Mouse (Mus musculus) embryonic fibroblast, embryonic 13.5 days (primary cell): Measurements from ENCODE around the gene Scn5a.

ENCODE experiments used
- CTCF ChIP-seq: IDR thresholded peaks from 2 replicates; pipeline ENCODE4 v1.5.1; 2011; ENCODE audit warnings: mild to moderate bottlenecking, control low read depth, low read length, moderate library complexity, borderline replicate concordance; ENCODE audit not compliant: insufficient read depth
- POLR2A ChIP-seq: IDR thresholded peaks from 2 replicates; pipeline ENCODE4 v1.6.1; 2011; ENCODE audit warnings: low read depth, mild to moderate bottlenecking, control low read depth, low read length, moderate library complexity

DNA sequence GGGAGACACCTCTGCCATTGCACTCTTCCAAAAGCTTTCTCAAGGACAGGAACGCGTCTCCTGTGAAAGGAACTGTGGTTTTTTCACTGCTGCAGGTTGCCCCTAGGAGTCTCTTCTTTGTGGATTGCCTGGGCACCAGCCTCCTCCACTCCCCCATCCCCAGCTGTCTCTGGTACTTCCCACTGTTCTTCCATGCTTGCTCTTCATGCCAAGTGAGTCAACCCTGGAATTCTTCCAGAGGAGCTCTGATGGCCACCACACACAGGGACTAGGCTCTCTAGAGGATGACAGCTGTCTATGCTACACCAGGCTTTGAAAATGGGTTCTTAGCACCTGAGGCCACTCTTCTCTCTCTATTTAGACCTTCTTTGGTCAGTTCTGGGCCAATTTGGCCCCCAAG, 1.8 kb downstream of the Scn5a start:
- TF ChIP-seq POLR2A: no peak
- no peak for TF ChIP-seq CTCF
